Mouse (Mus musculus) embryonic facial prominence, embryonic 11.5 days (tissue): Measurements from ENCODE around the gene Pm20d1. TPM values are rescaled to one million over a fixed set of nuclear protein-coding genes. Genes with fewer than 3 reads are reported as not detected.

Experiments used
- ATAC-seq: fragments of 200-750 bp; cut with Nextera tagmentation; replicated peaks from 2 replicates; pipeline ENCODE4 v1.8.0; 2017; ENCODE audit warnings: low read depth; ENCODE audit not compliant: insufficient number of reproducible peaks, low FRiP score, low TSS enrichment
- DNase-seq: peaks from one replicate; pipeline ENCODE4 v3.0.0-alpha.2; 2015; ENCODE audit warnings: low spot score
- H3K27ac ChIP-seq: fragments of 300-500 bp; sonication (generic); replicated peaks from 2 replicates; pipeline ENCODE4 v1.5.1; 2014; ENCODE audit warnings: mild to moderate bottlenecking, low read depth, low read length, control low read depth
- H3K27me3 ChIP-seq: fragments of 300-500 bp; sonication (generic); 2 replicates; pipeline ENCODE4 v1.6.1; 2014; ENCODE audit warnings: mild to moderate bottlenecking, low read length, moderate library complexity, mixed read lengths; ENCODE audit not compliant: control insufficient read depth, insufficient read depth
- H3K36me3 ChIP-seq: fragments of 300-500 bp; sonication (generic); replicated peaks from 2 replicates; pipeline ENCODE4 v1.6.1; 2014; ENCODE audit warnings: low read depth, mild to moderate bottlenecking, low read length, moderate library complexity, mixed read lengths; ENCODE audit not compliant: control insufficient read depth, insufficient read depth
- H3K4me1 ChIP-seq: fragments of 300-500 bp; sonication (generic); 2 replicates; pipeline ENCODE4 v1.6.1; 2014; ENCODE audit warnings: low read length, mixed read lengths; ENCODE audit not compliant: control insufficient read depth, insufficient read depth
- H3K4me2 ChIP-seq: fragments of 300-500 bp; sonication (generic); 2 replicates; pipeline ENCODE4 v1.6.1; 2014; ENCODE audit warnings: low read depth, mild to moderate bottlenecking, control low read depth, low read length, moderate library complexity
- H3K4me3 ChIP-seq: fragments of 300-500 bp; sonication (generic); 2 replicates; pipeline ENCODE4 v1.5.1; 2014; ENCODE audit warnings: low read depth, low read length, control low read depth
- H3K9ac ChIP-seq: fragments of 300-500 bp; sonication (generic); replicated peaks from 2 replicates; pipeline ENCODE4 v1.6.1; 2014; ENCODE audit warnings: mild to moderate bottlenecking, control low read depth, low read length
- H3K9me3 ChIP-seq: fragments of 300-500 bp; sonication (generic); replicated peaks from 2 replicates; pipeline ENCODE4 v1.6.1; 2016; ENCODE audit warnings: mild to moderate bottlenecking, low read length, inconsistent platforms, mixed read lengths; ENCODE audit not compliant: control insufficient read depth
- WGBS: fragments of 180-500 bp; shearing (Covaris S2); extraction: QIAGEN DNeasy Blood & Tissue Kit; methylation state at CpG from one replicate; pipeline ENCODE4 v1.1.7; 2014; 5-methylcytosine and 5-hydroxymethylcytosine counted together
- polyA plus RNA-seq: library from polyadenylated mRNA; unstranded; fragments of >200 nt; fragmentation: Nextera tagmentation; extraction: Ambion mirVana; gene quantifications from 2 replicates; pipeline ENCODE4 v1.2.1, GENCODE M21; 2014

The Pm20d1 gene
- polyA plus RNA-seq, result 1.0 and 1.1 TPM in 2 replicates

DNA sequence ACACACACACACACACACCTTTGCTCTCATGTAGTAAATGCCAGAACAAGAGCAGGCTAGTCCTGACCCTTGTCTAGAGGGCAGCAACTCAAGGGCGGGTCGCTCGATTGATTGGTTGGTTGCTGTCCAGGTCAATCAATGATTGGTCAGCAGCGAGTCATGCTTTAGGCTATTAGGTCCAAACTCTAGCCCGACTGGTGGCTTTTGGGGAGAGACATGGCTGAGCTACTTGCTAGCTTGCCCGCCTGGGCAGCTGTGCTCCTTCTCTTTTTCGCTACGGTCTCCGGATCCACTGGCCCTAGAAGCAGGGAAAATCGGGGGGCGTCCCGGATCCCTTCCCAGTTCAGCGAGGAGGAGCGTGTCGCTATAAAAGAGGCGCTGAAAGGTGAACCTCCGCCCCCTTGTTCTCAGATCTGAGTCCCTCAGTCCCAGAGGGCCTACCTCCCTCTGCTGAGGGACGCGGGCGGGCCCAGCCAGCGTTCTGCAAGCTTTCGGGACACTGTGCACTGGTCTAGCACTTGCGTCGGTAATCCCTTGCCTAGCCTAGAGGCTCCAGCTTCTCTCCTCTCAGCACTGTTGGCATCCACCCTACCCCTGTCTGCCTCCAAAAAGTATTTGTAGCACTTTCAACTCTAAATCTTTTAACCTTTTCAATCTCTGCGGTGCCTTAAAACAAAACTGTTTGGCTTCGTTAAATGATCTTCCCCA is at the start of gene Pm20d1:
TSS of gene Pm20d1 (plus strand) at position 180 of the 708 bp plus-strand sequence.
- no peaks in the 10 kb centered on the region for H3K36me3 ChIP-seq
- no peaks in the 10 kb centered on the region for H3K4me1 ChIP-seq
- DNase-seq (peak; percentile 38), ATAC-seq (peak; percentile 65; the same call in 1 of the 2 replicates)
- WGBS, result 5% methylated on average over 26 of the region's 26 CpGs
- peak within 1 kb of the TSS; percentile 33 for H3K9ac ChIP-seq
- H3K27ac ChIP-seq, result no peak within 1 kb of the TSS
- H3K4me2 ChIP-seq, result peak within 1 kb of the TSS; percentile 37
- H3K9me3 ChIP-seq, result no peaks in the 10 kb centered on the region
- H3K27me3 ChIP-seq, result no peaks in the 10 kb centered on the region
- H3K4me3 ChIP-seq, result peak within 1 kb of the TSS; percentile 15

DNA sequence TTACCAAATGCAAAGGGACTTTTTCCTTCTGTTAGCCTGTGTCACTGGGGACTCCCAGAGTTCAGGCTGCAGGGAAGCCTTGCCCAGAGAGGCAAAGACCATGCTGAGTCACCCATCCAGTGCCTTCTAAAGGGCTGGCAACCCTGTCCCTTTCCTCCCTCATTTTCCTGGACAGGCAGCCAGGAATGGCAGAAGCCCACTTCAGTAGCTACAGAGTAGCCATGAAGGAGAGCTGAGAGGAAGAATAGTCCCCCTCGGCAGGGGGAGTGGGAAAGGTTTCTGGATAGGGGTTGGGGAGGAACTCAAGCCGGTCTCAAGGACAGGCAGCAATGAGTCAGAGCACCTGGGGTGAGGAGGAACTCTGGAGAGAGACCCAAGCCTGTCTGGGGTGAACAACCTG is 49.4 kb upstream of the Pm20d1 start:
- Histone ChIP-seq H3K9ac (no peak overlapping the region), H3K4me1 (no peaks in the 10 kb centered on the region), H3K27ac (no peak overlapping the region), H3K9me3 (no peaks in the 10 kb centered on the region), H3K27me3 (no peaks in the 10 kb centered on the region), H3K36me3 (no peaks in the 10 kb centered on the region), H3K4me2 (no peak overlapping the region), H3K4me3 (no peak overlapping the region)
- ATAC-seq (no peak), DNase-seq (no peak)
- 54% methylated on average over 2 of the region's 2 CpGs for WGBS

DNA sequence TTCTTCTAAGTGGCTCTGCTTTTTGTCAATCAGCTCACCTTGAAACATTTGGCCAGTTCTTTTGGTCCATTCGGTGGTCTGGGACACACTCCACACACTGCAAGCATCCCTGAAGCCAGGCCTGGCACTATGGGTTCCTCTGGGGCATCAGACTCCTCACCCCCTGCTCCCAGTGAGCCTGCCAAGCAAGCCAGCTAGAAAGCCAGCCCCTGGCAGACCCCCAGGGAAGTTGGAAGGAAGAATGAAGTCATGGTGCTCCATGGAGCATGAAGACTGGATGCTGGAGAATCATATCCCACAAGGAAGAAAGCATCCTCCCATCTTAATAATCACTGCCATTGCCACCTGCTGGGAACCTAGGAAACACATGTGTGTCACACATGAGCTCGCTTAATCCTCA is 48.5 kb upstream of the Pm20d1 start:
- 74% methylated on average over 2 of the region's 2 CpGs for WGBS
- H3K27ac ChIP-seq, result no peak overlapping the region
- H3K36me3 ChIP-seq, result no peaks in the 10 kb centered on the region

DNA sequence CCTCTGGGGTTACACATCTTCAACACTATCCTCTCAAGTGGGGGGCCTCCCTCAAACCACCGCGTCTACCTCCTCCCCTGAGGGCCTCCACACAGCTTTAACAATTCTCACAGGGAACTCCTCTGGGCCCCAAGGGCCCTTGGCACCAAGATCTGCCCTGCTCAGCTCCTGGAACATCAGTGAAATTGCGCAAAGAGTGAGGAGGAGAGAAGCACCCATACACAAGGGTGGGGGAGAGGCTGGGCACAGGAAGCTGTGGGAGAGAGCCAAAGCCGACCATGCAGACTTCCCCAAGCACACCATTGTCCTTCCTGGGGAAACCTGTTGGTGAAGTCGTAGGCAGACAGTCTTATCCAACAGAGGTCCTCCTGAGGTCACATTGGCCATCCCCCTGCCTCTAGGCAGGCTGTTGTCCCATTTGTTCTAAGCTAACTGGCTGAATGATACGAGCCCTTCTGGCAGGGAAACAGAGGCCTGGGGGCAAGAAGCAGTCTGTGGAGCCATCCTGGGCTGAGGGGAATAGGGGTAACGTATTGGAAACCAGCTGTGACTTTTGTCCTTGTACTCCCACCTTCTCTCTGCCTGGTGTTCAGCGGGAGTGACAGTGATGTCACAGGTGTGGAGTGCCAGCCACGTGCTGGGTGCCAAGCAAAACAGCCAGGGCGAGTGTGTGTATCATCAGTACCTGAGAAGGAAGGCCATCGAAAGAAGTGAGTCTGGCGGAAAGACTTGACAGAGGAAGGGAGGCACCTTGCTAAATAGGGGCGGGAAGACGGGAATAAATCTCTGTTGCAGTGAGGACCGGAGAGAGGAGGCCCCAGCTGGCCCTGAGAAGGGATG is 47.3 kb upstream of the Pm20d1 start:
- Histone ChIP-seq H3K4me2 (no peak overlapping the region), H3K9ac (no peak overlapping the region), H3K27me3 (no peaks in the 10 kb centered on the region), H3K4me1 (no peaks in the 10 kb centered on the region), H3K27ac (no peak overlapping the region), H3K4me3 (no peak overlapping the region), H3K36me3 (no peaks in the 10 kb centered on the region), H3K9me3 (no peaks in the 10 kb centered on the region)
- ATAC-seq (no peak), DNase-seq (no peak)
- 78% methylated on average over 15 of the region's 15 CpGs for WGBS

More for the DNA sequence above, 48.5 kb upstream of the Pm20d1 start:
- no peaks in the 10 kb centered on the region for H3K9me3 ChIP-seq
- H3K9ac ChIP-seq, result no peak overlapping the region
- ATAC-seq (no peak), DNase-seq (no peak)
- H3K4me3 ChIP-seq, result no peak overlapping the region
- no peak overlapping the region for H3K4me2 ChIP-seq
- H3K27me3 ChIP-seq, result no peaks in the 10 kb centered on the region
- H3K4me1 ChIP-seq, result no peaks in the 10 kb centered on the region

DNA sequence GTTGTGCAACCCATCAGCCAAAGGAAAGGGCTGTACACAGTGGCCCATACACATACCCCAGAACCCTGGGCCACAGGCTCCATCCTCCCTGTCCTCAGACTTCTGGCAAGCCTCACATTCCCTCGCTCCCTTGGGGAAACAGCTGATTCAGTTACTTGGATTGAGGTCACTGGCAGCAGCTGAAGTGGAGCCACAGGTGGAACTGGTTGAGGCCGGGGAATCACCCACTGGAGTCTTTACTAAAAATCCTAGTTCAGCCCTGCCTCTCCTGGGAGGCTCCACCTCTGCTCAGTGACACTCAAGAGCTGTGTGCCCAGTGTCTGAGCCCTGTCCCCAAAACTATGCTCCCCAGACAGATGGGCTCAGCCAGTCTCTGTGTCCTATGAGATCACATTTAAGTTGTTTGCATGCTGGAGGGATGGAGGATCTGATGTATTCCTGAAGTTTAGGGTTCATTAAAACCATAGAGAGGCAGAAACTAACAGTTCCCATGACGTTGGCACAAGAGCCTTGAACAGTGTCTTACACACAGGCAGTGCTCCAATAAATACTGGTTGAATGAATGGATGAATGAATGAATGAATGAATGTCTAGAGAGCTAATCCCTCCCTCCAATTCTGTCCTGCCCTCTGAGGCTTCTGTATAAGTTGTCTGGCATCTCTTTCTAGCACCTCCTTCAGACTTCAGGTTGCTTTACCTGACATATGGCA is 45.8 kb upstream of the Pm20d1 start:
- no peak for ATAC-seq

DNA sequence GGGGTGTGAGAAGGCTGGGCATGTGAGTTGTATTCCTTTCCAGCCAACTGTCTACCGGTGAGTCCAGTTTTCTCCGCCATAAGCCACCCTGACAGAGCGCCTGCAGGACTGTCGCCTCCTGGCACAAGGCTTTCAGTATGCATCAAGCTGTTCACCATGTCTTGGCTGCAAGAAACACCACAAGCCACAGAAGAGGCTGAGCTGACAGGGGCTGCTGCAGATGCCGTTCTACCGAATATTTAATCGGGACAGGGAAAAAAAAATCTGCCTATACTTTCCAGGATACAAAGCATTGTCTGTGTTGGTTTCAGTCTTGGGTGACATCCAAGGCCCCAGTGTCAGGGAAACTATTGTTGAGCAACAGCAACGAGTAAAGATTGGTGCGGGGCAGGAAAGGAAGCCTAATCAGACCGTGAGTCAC is 45.3 kb upstream of the Pm20d1 start:
- Histone ChIP-seq H3K27ac (no peak overlapping the region), H3K9me3 (no peaks in the 10 kb centered on the region), H3K27me3 (no peaks in the 10 kb centered on the region), H3K4me2 (no peak overlapping the region), H3K36me3 (no peaks in the 10 kb centered on the region), H3K4me3 (no peak overlapping the region), H3K9ac (no peak overlapping the region), H3K4me1 (no peaks in the 10 kb centered on the region)
- ATAC-seq (no peak), DNase-seq (no peak)
- WGBS, result 77% methylated on average over 10 of the region's 10 CpGs

More for the DNA sequence above, 45.8 kb upstream of the Pm20d1 start:
- Histone ChIP-seq H3K9me3 (no peaks in the 10 kb centered on the region), H3K4me1 (no peaks in the 10 kb centered on the region), H3K9ac (no peak overlapping the region), H3K27ac (no peak overlapping the region), H3K36me3 (no peaks in the 10 kb centered on the region), H3K4me3 (no peak overlapping the region), H3K27me3 (no peaks in the 10 kb centered on the region), H3K4me2 (no peak overlapping the region)
- DNase-seq, result no peak
- WGBS, result 67% methylated on average over 3 of the region's 3 CpGs

DNA sequence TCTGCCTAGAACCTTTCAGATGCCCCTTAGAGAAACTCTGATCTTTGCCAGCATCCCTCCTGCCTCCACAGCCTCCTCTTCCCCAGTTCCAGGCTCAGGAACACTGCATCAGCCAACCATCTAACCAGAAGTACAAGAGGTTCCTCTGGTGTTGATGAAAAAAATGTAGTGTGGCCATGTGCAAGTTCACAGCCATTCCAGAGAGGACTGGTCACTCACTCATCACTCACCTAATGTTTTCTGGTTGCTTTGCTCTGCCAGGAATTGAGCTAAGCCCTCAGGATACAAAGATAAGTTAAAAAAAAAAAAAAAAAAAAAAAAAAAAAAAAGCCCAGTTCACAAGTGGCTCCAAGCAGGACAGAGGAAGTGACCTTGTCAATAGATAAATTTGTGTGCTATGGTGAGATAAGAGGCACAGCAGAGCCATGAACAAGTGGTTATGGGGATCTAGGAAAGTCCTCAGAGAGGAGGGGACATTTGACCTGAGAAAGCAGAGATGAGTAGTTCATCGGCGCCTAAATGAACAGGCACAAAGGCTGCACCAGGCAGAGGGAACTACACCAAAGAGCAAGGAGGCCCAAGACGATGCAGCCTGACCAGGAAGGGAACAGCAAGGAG is 42.9 kb upstream of the Pm20d1 start:
- no peaks in the 10 kb centered on the region for H3K9me3 ChIP-seq
- no peaks in the 10 kb centered on the region for H3K27me3 ChIP-seq
- no peak overlapping the region for H3K9ac ChIP-seq
- no peak overlapping the region for H3K4me3 ChIP-seq
- ATAC-seq, result no peak
- WGBS, result 69% methylated on average over 3 of the region's 3 CpGs
- no peaks in the 10 kb centered on the region for H3K4me1 ChIP-seq
- no peaks in the 10 kb centered on the region for H3K36me3 ChIP-seq
- no peak overlapping the region for H3K27ac ChIP-seq
- H3K4me2 ChIP-seq, result no peak overlapping the region
- DNase-seq, result no peak
